Mouse (Mus musculus) liver, embryonic 14.5 days (tissue): ENCODE results near the gene Ndufa3.

Experiments used
- CTCF ChIP-seq: IDR thresholded peaks from 2 replicates; pipeline ENCODE4 v1.5.1; 2016; ENCODE audit warnings: antibody characterized with exemption, low read depth, control low read depth
- EP300 ChIP-seq: IDR thresholded peaks from 2 replicates; pipeline ENCODE4 v1.6.1; 2016; ENCODE audit warnings: antibody characterized with exemption, low read depth

- TF ChIP-seq CTCF (no peak), EP300 (no peak)
Measured at GRCm38 (mm10) chr7:3585763-3586162, 31.4 kb upstream of the Ndufa3 start.
